Mouse (Mus musculus): ENCODE measurements at regions not wholly inside any gene's neighbourhood (a gene's known extent, or its start where the extent isn't known, plus 50 kb on each side); places are given as distances from the start of the nearest gene placed in this dataset.

GRCm38 (mm10) chr7:34587239-34587638, 69.3 kb downstream of the Kctd15 start:
- H3K4me2 ChIP-seq, result no peak overlapping the region
- WGBS, result 92% methylated on average over 3 of the region's 3 CpGs

GRCm38 (mm10) chr7:34585312-34585865, 71.1 kb downstream of the Kctd15 start:
- ATAC-seq (ENCODE audit: borderline replicate concordance, extremely low read depth, low FRiP score, low TSS enrichment), result no peak
- H3K9me3 ChIP-seq, result peaks cover 5% of the 10 kb centered on the region; the same call in 1 of the 2 replicates
- H3K9ac ChIP-seq, result no peak overlapping the region
- no peaks in the 10 kb centered on the region for H3K36me3 ChIP-seq
- no peaks in the 10 kb centered on the region for H3K4me1 ChIP-seq
- H3K4me3 ChIP-seq, result no peak overlapping the region
- no peak overlapping the region for H3K4me2 ChIP-seq
- WGBS, result 68% methylated on average over 4 of the region's 4 CpGs
- no peaks in the 10 kb centered on the region for H3K27me3 ChIP-seq
- H3K27ac ChIP-seq, result no peak overlapping the region

More at GRCm38 (mm10) chr7:34587239-34587638, 69.3 kb downstream of the Kctd15 start:
- Histone ChIP-seq H3K36me3 (no peaks in the 10 kb centered on the region), H3K4me1 (no peaks in the 10 kb centered on the region), H3K4me3 (no peak overlapping the region), H3K9ac (no peak overlapping the region), H3K9me3 (peaks cover 5% of the 10 kb centered on the region; the same call in 1 of the 2 replicates), H3K27me3 (no peaks in the 10 kb centered on the region), H3K27ac (no peak overlapping the region)
- ATAC-seq (ENCODE audit: borderline replicate concordance, extremely low read depth, low FRiP score, low TSS enrichment), result no peak

- 92% methylated on average over 7 of the region's 7 CpGs for WGBS
- no peak overlapping the region for H3K4me3 ChIP-seq
- H3K9me3 ChIP-seq, result peaks cover 5% of the 10 kb centered on the region; the same call in 1 of the 2 replicates
- no peak for ATAC-seq (ENCODE audit: borderline replicate concordance, extremely low read depth, low FRiP score, low TSS enrichment)
- no peaks in the 10 kb centered on the region for H3K27me3 ChIP-seq
- H3K27ac ChIP-seq, result no peak overlapping the region
- no peaks in the 10 kb centered on the region for H3K36me3 ChIP-seq
- no peak overlapping the region for H3K9ac ChIP-seq
- H3K4me2 ChIP-seq, result no peak overlapping the region
- H3K4me1 ChIP-seq, result no peaks in the 10 kb centered on the region
Observed at GRCm38 (mm10) chr7:34584870-34585269, 71.7 kb downstream of the Kctd15 start.

DNA sequence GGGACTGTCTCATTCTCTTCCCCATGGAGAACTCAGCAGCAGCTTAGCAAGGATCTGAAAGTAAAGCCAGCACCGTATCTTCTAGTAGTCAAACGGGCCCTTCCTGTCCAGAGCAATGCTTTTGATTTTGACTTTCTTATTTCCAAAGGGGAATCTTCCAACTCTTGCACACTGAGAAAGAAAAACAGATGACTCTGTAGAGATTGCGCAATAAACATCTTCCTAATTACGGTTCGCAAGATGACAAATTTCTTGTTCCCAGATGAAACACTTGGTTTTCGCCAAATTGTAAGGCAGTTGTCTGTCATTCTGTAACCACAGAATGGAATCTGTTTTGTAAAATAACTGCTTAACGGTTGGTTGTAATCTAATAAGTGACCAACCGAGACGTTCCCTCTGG, 75.7 kb downstream of the Kctd15 start:
- Histone ChIP-seq H3K4me1 (no peaks in the 10 kb centered on the region), H3K4me2 (no peak overlapping the region), H3K27me3 (no peaks in the 10 kb centered on the region), H3K9me3 (no peaks in the 10 kb centered on the region), H3K9ac (no peak overlapping the region), H3K36me3 (no peaks in the 10 kb centered on the region), H3K27ac (no peak overlapping the region), H3K4me3 (no peak overlapping the region)
- no peak for ATAC-seq (ENCODE audit: borderline replicate concordance, extremely low read depth, low FRiP score, low TSS enrichment)
- 83% methylated on average over 9 of the region's 9 CpGs for WGBS

- Histone ChIP-seq H3K4me1 (peaks cover 22% of the 10 kb centered on the region), H3K9me3 (no peaks in the 10 kb centered on the region), H3K27ac (peak overlapping the region; percentile 69), H3K9ac (no peak overlapping the region), H3K27me3 (no peaks in the 10 kb centered on the region), H3K36me3 (no peaks in the 10 kb centered on the region), H3K4me2 (peak overlapping the region; percentile 70), H3K4me3 (no peak overlapping the region)
- 22% methylated on average over 10 of the region's 10 CpGs for WGBS
- peak; percentile 62; the same call in 1 of the 2 replicates for ATAC-seq (ENCODE audit: borderline replicate concordance, extremely low read depth, low FRiP score, low TSS enrichment)
Observed at GRCm38 (mm10) chr7:34571295-34571694, 85.2 kb downstream of the Kctd15 start.

GRCm38 (mm10) chr7:34570114-34571065, 86.1 kb downstream of the Kctd15 start:
- peak overlapping the region; percentile 69 for H3K27ac ChIP-seq

DNA sequence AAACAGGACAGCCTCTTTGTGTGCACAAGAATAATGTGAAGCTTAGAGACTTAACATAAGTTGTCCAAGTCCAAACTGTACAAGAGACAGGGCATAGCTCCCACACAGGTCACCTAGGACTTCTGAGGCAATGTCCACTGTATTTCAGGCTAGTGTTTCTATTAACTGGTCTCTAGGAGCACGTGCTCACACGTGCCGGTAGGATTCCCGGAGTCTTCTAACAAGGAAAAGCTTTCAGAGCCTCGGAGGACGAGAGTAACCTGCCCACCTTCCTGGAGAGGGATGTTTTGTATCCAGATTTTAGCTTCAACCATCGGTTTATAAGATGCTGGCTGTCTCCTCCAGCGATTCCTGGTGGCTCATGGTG, 86.8 kb downstream of the Kctd15 start:
- H3K36me3 ChIP-seq, result no peaks in the 10 kb centered on the region
- H3K4me2 ChIP-seq, result peak overlapping the region; percentile 70
- H3K27me3 ChIP-seq, result no peaks in the 10 kb centered on the region
- H3K27ac ChIP-seq, result peak overlapping the region; percentile 69
- peaks cover 22% of the 10 kb centered on the region for H3K4me1 ChIP-seq
- H3K9ac ChIP-seq, result no peak overlapping the region
- 29% methylated on average over 8 of the region's 8 CpGs for WGBS
- no peak overlapping the region for H3K4me3 ChIP-seq
- ATAC-seq (ENCODE audit: borderline replicate concordance, extremely low read depth, low FRiP score, low TSS enrichment), result no peak
- H3K9me3 ChIP-seq, result no peaks in the 10 kb centered on the region

More at GRCm38 (mm10) chr7:34570114-34571065, 86.1 kb downstream of the Kctd15 start:
- H3K27me3 ChIP-seq, result no peaks in the 10 kb centered on the region
- peak overlapping the region; percentile 29 for H3K4me3 ChIP-seq
- H3K9ac ChIP-seq, result peak overlapping the region; percentile 18; the same call in 1 of the 2 replicates
- WGBS, result 2% methylated on average over 43 of the region's 43 CpGs
- ATAC-seq (ENCODE audit: borderline replicate concordance, extremely low read depth, low FRiP score, low TSS enrichment), result peak; percentile 83
- H3K4me2 ChIP-seq, result peak overlapping the region; percentile 70
- H3K4me1 ChIP-seq, result peaks cover 22% of the 10 kb centered on the region
- no peaks in the 10 kb centered on the region for H3K36me3 ChIP-seq
- H3K9me3 ChIP-seq, result no peaks in the 10 kb centered on the region

DNA sequence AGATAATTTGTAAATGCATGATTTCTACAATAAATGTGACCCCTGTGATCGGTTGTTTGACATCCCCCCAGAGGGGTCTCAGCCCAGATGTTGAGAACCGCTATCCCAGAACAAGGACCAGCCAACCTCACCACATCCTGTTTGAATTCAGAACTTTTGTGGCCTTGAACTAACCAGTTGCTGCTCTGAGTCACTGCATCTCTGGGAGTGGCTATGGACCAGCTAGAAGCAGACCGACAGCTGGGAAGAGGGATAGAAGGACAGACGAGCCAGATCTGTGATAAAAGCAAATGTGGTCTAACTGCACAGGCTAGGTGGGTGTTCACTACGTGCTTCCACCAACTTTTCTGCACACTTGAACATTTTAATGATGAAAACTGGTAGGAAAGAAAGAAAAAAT, 89.0 kb downstream of the Kctd15 start:
- H3K27me3 ChIP-seq, result no peaks in the 10 kb centered on the region
- no peak overlapping the region for H3K4me2 ChIP-seq
- no peak overlapping the region for H3K4me3 ChIP-seq
- H3K9me3 ChIP-seq, result no peaks in the 10 kb centered on the region
- H3K4me1 ChIP-seq, result peaks cover 22% of the 10 kb centered on the region
- no peaks in the 10 kb centered on the region for H3K36me3 ChIP-seq
- WGBS, result 59% methylated on average over 5 of the region's 5 CpGs
- H3K9ac ChIP-seq, result no peak overlapping the region
- no peak overlapping the region for H3K27ac ChIP-seq
- ATAC-seq (ENCODE audit: borderline replicate concordance, extremely low read depth, low FRiP score, low TSS enrichment), result no peak

GRCm38 (mm10) chr7:34562160-34562559, 94.4 kb downstream of the Kctd15 start:
- no peaks in the 10 kb centered on the region for H3K4me1 ChIP-seq
- no peak for ATAC-seq (ENCODE audit: borderline replicate concordance, extremely low read depth, low FRiP score, low TSS enrichment)
- 73% methylated on average over 2 of the region's 2 CpGs for WGBS

GRCm38 (mm10) chr7:34558615-34559343, 97.8 kb downstream of the Kctd15 start:
- WGBS, result 81% methylated on average over 8 of the region's 8 CpGs
- Histone ChIP-seq H3K36me3 (no peaks in the 10 kb centered on the region), H3K4me1 (no peaks in the 10 kb centered on the region), H3K9ac (no peak overlapping the region), H3K4me2 (no peak overlapping the region), H3K4me3 (no peak overlapping the region), H3K27ac (no peak overlapping the region), H3K9me3 (no peaks in the 10 kb centered on the region), H3K27me3 (no peaks in the 10 kb centered on the region)
- ATAC-seq (ENCODE audit: borderline replicate concordance, extremely low read depth, low FRiP score, low TSS enrichment), result no peak

More at GRCm38 (mm10) chr7:34562160-34562559, 94.4 kb downstream of the Kctd15 start:
- Histone ChIP-seq H3K9ac (no peak overlapping the region), H3K36me3 (no peaks in the 10 kb centered on the region), H3K27me3 (no peaks in the 10 kb centered on the region), H3K4me3 (no peak overlapping the region), H3K9me3 (no peaks in the 10 kb centered on the region), H3K27ac (no peak overlapping the region), H3K4me2 (no peak overlapping the region)

DNA sequence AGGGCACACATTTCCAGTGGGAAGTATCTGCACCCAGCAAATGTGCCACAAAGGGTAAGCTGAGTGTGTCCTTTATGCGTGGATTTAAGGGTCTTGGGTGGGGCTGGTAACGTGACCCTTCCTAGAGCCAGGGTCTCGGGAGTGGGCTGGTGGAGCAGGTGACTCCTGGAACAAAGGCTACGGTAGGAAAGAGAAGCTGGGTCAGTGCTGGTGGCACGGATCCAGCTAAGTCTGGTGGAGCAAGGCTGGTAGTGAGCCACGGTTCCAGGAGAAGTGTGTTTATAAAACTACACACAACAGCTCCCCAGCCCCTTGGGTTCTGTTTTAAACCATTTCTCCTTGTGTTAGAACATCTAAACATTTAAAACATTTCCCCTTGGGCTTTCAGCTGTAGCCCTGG, 101.3 kb downstream of the Kctd15 start:
- Histone ChIP-seq H3K4me3 (no peak overlapping the region), H3K36me3 (no peaks in the 10 kb centered on the region), H3K9me3 (no peaks in the 10 kb centered on the region), H3K4me2 (no peak overlapping the region), H3K9ac (no peak overlapping the region), H3K27ac (no peak overlapping the region), H3K27me3 (no peaks in the 10 kb centered on the region), H3K4me1 (no peaks in the 10 kb centered on the region)
- WGBS, result 46% methylated on average over 6 of the region's 6 CpGs
- no peak for ATAC-seq (ENCODE audit: borderline replicate concordance, extremely low read depth, low FRiP score, low TSS enrichment)
